Mouse (Mus musculus) urinary bladder, postnatal 36 days (tissue): ENCODE results near the gene Gm10352.
"Not testable (repeated sequence)": the region's sequence is repeated elsewhere in the genome, so short reads cannot be mapped to it uniquely, and the experiment has no call there.

Experiments
- DNase-seq, 2 experiments: peaks; one replicate each; pipeline ENCODE4 v3.0.0; 2022; ENCODE audit warnings: low spot score in 2 of 2, mixed read lengths in 1 of 2

Gene Gm10352

DNA sequence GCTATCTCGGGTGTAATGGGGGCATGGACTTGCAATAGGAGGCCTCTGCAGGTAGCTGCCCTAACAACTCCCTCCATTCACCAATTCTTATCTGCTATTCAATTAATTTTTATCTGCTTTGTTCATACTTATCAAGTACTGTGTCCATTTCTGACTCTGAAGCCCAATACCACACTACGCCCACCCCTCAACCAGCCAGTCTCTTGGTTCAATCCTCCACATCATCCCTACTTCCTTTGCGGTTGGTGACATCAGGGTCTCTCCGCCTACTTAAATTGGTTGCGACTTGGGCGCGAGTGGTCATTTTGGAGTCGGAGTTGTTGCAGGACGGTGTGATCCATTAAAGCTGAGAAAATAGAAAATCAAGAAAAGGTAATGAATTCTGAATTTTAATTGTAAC lies at the start of gene Gm10352:
Gm10352 (plus strand) TSS at position 301 of the 400 bp plus-strand sequence.
- DNase-seq = not testable (repeated sequence)

GRCm38 (mm10) chrY:2932282-2932681 lies 31.5 kb downstream of the Gm10352 start, which contains the start of gene Gm29289:
Gm29289 (plus strand) TSS chrY:2932582.
- DNase-seq = not testable (repeated sequence)
